Mouse (Mus musculus) liver, embryonic 14.5 days (tissue): ENCODE data around the gene Dhx40.

ENCODE experiments used
- CTCF ChIP-seq: IDR thresholded peaks from 2 replicates; pipeline ENCODE4 v1.5.1; 2016; ENCODE audit warnings: antibody characterized with exemption, low read depth, control low read depth
- EP300 ChIP-seq: IDR thresholded peaks from 2 replicates; pipeline ENCODE4 v1.6.1; 2016; ENCODE audit warnings: antibody characterized with exemption, low read depth

GRCm38 (mm10) chr11:86828396-86828795, 20.9 kb upstream of the Dhx40 start:
- TF ChIP-seq CTCF: no peak
- no peak for TF ChIP-seq EP300
